Mouse (Mus musculus) right cerebral cortex, postnatal 36 days (tissue): ENCODE results near the gene Pdhb.
"Not testable (repeated sequence)": the region's sequence is repeated elsewhere in the genome, so short reads cannot be mapped to it uniquely, and the experiment has no call there.

Source experiments
- DNase-seq, 2 experiments: peaks; one replicate each; pipeline ENCODE4 v3.0.0; 2022; ENCODE audit warnings: low spot score in 2 of 2, mixed read lengths in 1 of 2

Gene Pdhb

GRCm38 (mm10) chr14:8191331-8191965, 18.6 kb upstream of the Pdhb start:
- no peak for DNase-seq

- DNase-seq: no peak
Measured at GRCm38 (mm10) chr14:8190556-8190955, 17.7 kb upstream of the Pdhb start.

- DNase-seq: peak; percentile 68 to 84
Measured at GRCm38 (mm10) chr14:8186278-8187045, 13.6 kb upstream of the Pdhb start.

GRCm38 (mm10) chr14:8183330-8183729, 10.5 kb upstream of the Pdhb start:
- DNase-seq: no peak

- no peak for DNase-seq
Measured at GRCm38 (mm10) chr14:8180371-8181035, 7.7 kb upstream of the Pdhb start.

- DNase-seq: no peak
Measured at GRCm38 (mm10) chr14:8176251-8176650, 3.4 kb upstream of the Pdhb start.

- no peak for DNase-seq
Measured at GRCm38 (mm10) chr14:8174634-8175033, 1.8 kb upstream of the Pdhb start.

- not testable (repeated sequence) for DNase-seq
Measured at GRCm38 (mm10) chr14:8173542-8174250, 871 bp upstream of the Pdhb start.

- DNase-seq: no peak
Measured at GRCm38 (mm10) chr14:8164463-8164862, 8.4 kb downstream of the Pdhb start.

GRCm38 (mm10) chr14:8161777-8162176, 11.0 kb downstream of the Pdhb start:
- DNase-seq: no peak

- no peak for DNase-seq
Measured at GRCm38 (mm10) chr14:8159141-8159540, 13.7 kb downstream of the Pdhb start.

- no peak for DNase-seq
Measured at GRCm38 (mm10) chr14:8158721-8159120, 14.1 kb downstream of the Pdhb start.

- no peak for DNase-seq
Measured at GRCm38 (mm10) chr14:8156947-8157346, 15.9 kb downstream of the Pdhb start.

- no peak for DNase-seq
Measured at GRCm38 (mm10) chr14:8154072-8154471, 18.8 kb downstream of the Pdhb start.

- DNase-seq: no peak
Measured at GRCm38 (mm10) chr14:8151757-8152156, 21.1 kb downstream of the Pdhb start.

GRCm38 (mm10) chr14:8148842-8149241, 24.0 kb downstream of the Pdhb start:
- peak in 1 of 2 experiments; percentile 38 for DNase-seq

GRCm38 (mm10) chr14:8146611-8147223, 26.1 kb downstream of the Pdhb start:
- DNase-seq: no peak

- DNase-seq: no peak
Measured at GRCm38 (mm10) chr14:8145594-8146558, 26.9 kb downstream of the Pdhb start.

- DNase-seq: no peak
Measured at GRCm38 (mm10) chr14:8141131-8141530, 31.7 kb downstream of the Pdhb start.
